In genomic region chr3:88057030-88057429, GRCm38 (mm10) we compare ENCODE assay signal across 12 mouse cellular contexts. TPM values are rescaled to one million over a fixed set of nuclear protein-coding genes. Genes with fewer than 3 reads are reported as not detected.
DNase-seq lines count a peak whose midpoint lies in the region; ATAC-seq and TF ChIP-seq lines count a peak whose summit lies in the region.
"Had no signal": no experiment of that assay in that cellular context is flagged by ENCODE, and none has a peak within 500 bp of the region (broad histone marks: within the 10 kb centered on the region; RNA-seq: fewer than 3 reads in every experiment).

No protein-coding gene starts in this region.

- intact Hi-C loops in gastrocnemius, adult 2 months (cut with DNase I), result loop anchor here (5.0 kb wide), 1 partner anchor 35 kb away; no protein-coding TSS in a partner anchor

- DNase-seq in gastrocnemius, adult 2 months, result no peak
- DNase-seq in gastrocnemius, postnatal 4 days (ENCODE audit: low spot score in 2 of 2), result no peak
- DNase-seq in 416B (ENCODE audit: low read depth), result peak; percentile 6
- DNase-seq in adrenal gland, postnatal 4 days (ENCODE audit: low spot score in 2 of 2), result no peak
- no peak for DNase-seq in cerebellum, postnatal 25 days
- DNase-seq in left cerebral cortex, adult 9 months (ENCODE audit: low spot score in 2 of 2), result no peak
- DNase-seq: cerebellum, postnatal 36 days; gastrocnemius, postnatal 25 days; thymus, adult 18-20 months had no signal

- no peak for ATAC-seq in hindbrain, embryonic 12.5 days (ENCODE audit: low FRiP score)

- WGBS in hindbrain, embryonic 12.5 days, result 89% methylated on average over 6 of the region's 6 CpGs
- WGBS in macrophage (ENCODE audit: missing documents), result 92% methylated on average over 6 of the region's 6 CpGs

- H3K27me3 ChIP-seq in hindbrain, embryonic 12.5 days, result no peaks in the 10 kb centered on the region

- no peaks in the 10 kb centered on the region for H3K9me3 ChIP-seq in hindbrain, embryonic 12.5 days (replicated peaks)

- no peak for TF ChIP-seq CTCF in gastrocnemius, adult 2 months (IDR thresholded peaks at IDR 0.05)

- peaks cover 12% of the 10 kb centered on the region; the same call in 1 of the 2 replicates for H3K79me2 ChIP-seq in macrophage (ENCODE audit: inconsistent target)

- H3K4me3 ChIP-seq in gastrocnemius, adult 2 months, result peak overlapping the region; percentile 96
- peak overlapping the region; percentile 56; the same call in 1 of the 2 replicates for H3K4me3 ChIP-seq in hindbrain, embryonic 12.5 days
- H3K4me3 ChIP-seq in macrophage (ENCODE audit: inconsistent target), result peak overlapping the region; percentile 86; the same call in 1 of the 2 replicates

- peak overlapping the region; percentile 83 for H3K4me2 ChIP-seq in hindbrain, embryonic 12.5 days (replicated peaks)

- no peak overlapping the region for H3K27ac ChIP-seq in gastrocnemius, adult 2 months
- no peak overlapping the region for H3K27ac ChIP-seq in hindbrain, embryonic 12.5 days
- H3K27ac ChIP-seq in macrophage, result no peak overlapping the region

- H3K4me1 ChIP-seq in hindbrain, embryonic 12.5 days, result peaks cover 14% of the 10 kb centered on the region

- H3K36me3 ChIP-seq in hindbrain, embryonic 12.5 days, result peaks cover 46% of the 10 kb centered on the region
- peaks cover 8% of the 10 kb centered on the region; the same call in 1 of the 2 replicates for H3K36me3 ChIP-seq in macrophage (ENCODE audit: inconsistent target)

- H3K9ac ChIP-seq in hindbrain, embryonic 12.5 days, result no peak overlapping the region; the same call in 1 of the 2 replicates

RNA-seq across cellular contexts. Expression of gene Naxe, which starts 1.3 kb away (rescaled TPM):
- total RNA-seq in gastrocnemius, adult 2 months (2021), result 10 to 100 TPM; 37.9 to 52.0 TPM
- total RNA-seq in gastrocnemius, postnatal 4 days (2021), result 10 to 100 TPM; 64.9 to 73.1 TPM
- polyA plus RNA-seq in hindbrain, embryonic 12.5 days (2016; fragmentation: Nextera tagmentation; extraction: Ambion mirVana), result 135 and 137 TPM in 2 replicates
- total RNA-seq in macrophage (2018; cell fraction: chromatin; rRNA removed), result 10 to 100 TPM in 6 of 26 experiments, 1 to 10 TPM in 18, not detected in 2; 1.5 to 20.1 (median 7.7) TPM
- 10 to 100 TPM; 57.5 to 79.5 (median 70.0) TPM for total RNA-seq in macrophage (2018; cell fraction: cytosol; rRNA removed)
- 10 to 100 TPM in 22 of 26 experiments, 1 to 10 TPM in 4; 8.3 to 32.6 (median 19.2) TPM for total RNA-seq in macrophage (2018; cell fraction: nucleus; rRNA removed)
- 66.0 to 99.6 TPM (median 82.3 TPM) in 3 replicates for polyA plus RNA-seq in macrophage (2018)
- total RNA-seq in adrenal gland, postnatal 4 days (2021), result 100 to 1,000 TPM; 124 to 126 TPM

RNA-seq across cellular contexts. Expression of gene Gpatch4, which starts 14.1 kb away (rescaled TPM):
- 10 to 100 TPM; 17.9 to 19.6 TPM for total RNA-seq in gastrocnemius, adult 2 months (2021)
- total RNA-seq in gastrocnemius, postnatal 4 days (2021), result 10 to 100 TPM; 11.4 to 11.8 TPM
- 28.0 and 28.3 TPM in 2 replicates for polyA plus RNA-seq in hindbrain, embryonic 12.5 days (2016; fragmentation: Nextera tagmentation; extraction: Ambion mirVana)
- total RNA-seq in macrophage (2018; cell fraction: chromatin; rRNA removed), result 10 to 100 TPM in 10 of 26 experiments, 1 to 10 TPM in 16; 2.6 to 18.8 (median 9.1) TPM
- 1 to 10 TPM; 4.0 to 9.6 (median 7.2) TPM for total RNA-seq in macrophage (2018; cell fraction: cytosol; rRNA removed)
- total RNA-seq in macrophage (2018; cell fraction: nucleus; rRNA removed), result 10 to 100 TPM in 6 of 26 experiments, 1 to 10 TPM in 20; 2.7 to 27.2 (median 6.5) TPM
- polyA plus RNA-seq in macrophage (2018), result 6.3 to 30.7 TPM (median 19.6 TPM) in 3 replicates
- 10 to 100 TPM; 15.4 to 16.1 TPM for total RNA-seq in adrenal gland, postnatal 4 days (2021)

RNA-seq across cellular contexts. Expression of gene Ttc24, which starts 21.1 kb away (rescaled TPM):
- total RNA-seq in gastrocnemius, adult 2 months (2021), result not detected
- total RNA-seq in gastrocnemius, postnatal 4 days (2021), result not detected
- 0.36 TPM in 1 of 2 replicates, not detected in the other for polyA plus RNA-seq in hindbrain, embryonic 12.5 days (2016; fragmentation: Nextera tagmentation; extraction: Ambion mirVana)
- total RNA-seq in macrophage (2018; cell fraction: chromatin; rRNA removed), result not detected
- not detected for total RNA-seq in macrophage (2018; cell fraction: cytosol; rRNA removed)
- not detected for total RNA-seq in macrophage (2018; cell fraction: nucleus; rRNA removed)
- polyA plus RNA-seq in macrophage (2018), result not detected in 3 replicates
- total RNA-seq in adrenal gland, postnatal 4 days (2021), result not detected
- total RNA-seq: gastrocnemius, postnatal 25 days; layer of hippocampus, postnatal 10 days had no signal

RNA-seq across cellular contexts. Expression of gene Iqgap3, which starts 24.7 kb away (rescaled TPM):
- total RNA-seq in gastrocnemius, adult 2 months (2021), result under 1 TPM; 0.15 to 0.20 TPM
- total RNA-seq in gastrocnemius, postnatal 4 days (2021), result 10 to 100 TPM; 14.8 to 16.8 TPM
- polyA plus RNA-seq in hindbrain, embryonic 12.5 days (2016; fragmentation: Nextera tagmentation; extraction: Ambion mirVana), result 14.7 and 14.9 TPM in 2 replicates
- 10 to 100 TPM in 8 of 26 experiments, 1 to 10 TPM in 18; 1.6 to 22.0 (median 5.7) TPM for total RNA-seq in macrophage (2018; cell fraction: chromatin; rRNA removed)
- total RNA-seq in macrophage (2018; cell fraction: cytosol; rRNA removed), result 1 to 10 TPM in 24 of 26 experiments, under 1 TPM in 2; 0.82 to 5.2 (median 2.1) TPM
- 10 to 100 TPM in 1 of 26 experiments, 1 to 10 TPM in 25; 1.3 to 14.6 (median 3.6) TPM for total RNA-seq in macrophage (2018; cell fraction: nucleus; rRNA removed)
- polyA plus RNA-seq in macrophage (2018), result 2.5 to 4.1 TPM (median 3.7 TPM) in 3 replicates
- 10 to 100 TPM; 17.2 to 18.8 TPM for total RNA-seq in adrenal gland, postnatal 4 days (2021)

RNA-seq across cellular contexts. Expression of gene Hapln2, which starts 29.6 kb away (rescaled TPM):
- not detected for total RNA-seq in gastrocnemius, adult 2 months (2021)
- under 1 TPM in 1 of 2 experiments, not detected in 1; 0.21 TPM for total RNA-seq in gastrocnemius, postnatal 4 days (2021)
- 0.30 and 0.33 TPM in 2 replicates for polyA plus RNA-seq in hindbrain, embryonic 12.5 days (2016; fragmentation: Nextera tagmentation; extraction: Ambion mirVana)
- not detected for total RNA-seq in macrophage (2018; cell fraction: chromatin; rRNA removed)
- not detected for total RNA-seq in macrophage (2018; cell fraction: cytosol; rRNA removed)
- not detected for total RNA-seq in macrophage (2018; cell fraction: nucleus; rRNA removed)
- not detected in 3 replicates for polyA plus RNA-seq in macrophage (2018)
- not detected for total RNA-seq in adrenal gland, postnatal 4 days (2021)
- total RNA-seq: gastrocnemius, postnatal 25 days had no signal
